Mouse (Mus musculus) right cerebral cortex, postnatal 36 days (tissue): ENCODE results near the gene Iqcf6.
"Not testable (repeated sequence)": the region's sequence is repeated elsewhere in the genome, so short reads cannot be mapped to it uniquely, and the experiment has no call there.

Source experiments
- DNase-seq, 2 experiments: peaks; one replicate each; pipeline ENCODE4 v3.0.0; 2022; ENCODE audit warnings: low spot score in 2 of 2, mixed read lengths in 1 of 2

Iqcf6 gene

GRCm38 (mm10) chr9:106626282-106626681 is at the start of gene Iqcf6:
TSS of gene Iqcf6 (plus strand) at chr9:106626582.
- DNase-seq = no peak

GRCm38 (mm10) chr9:106580016-106580415 is 46.4 kb upstream of the Iqcf6 start:
- no peak for DNase-seq

GRCm38 (mm10) chr9:106582552-106582951 is 43.8 kb upstream of the Iqcf6 start:
- no peak for DNase-seq

GRCm38 (mm10) chr9:106592158-106592557 is 34.2 kb upstream of the Iqcf6 start:
- no peak for DNase-seq

- not testable (repeated sequence) for DNase-seq
Observed at GRCm38 (mm10) chr9:106595402-106595801, 31.0 kb upstream of the Iqcf6 start.

GRCm38 (mm10) chr9:106595836-106596235 is 30.5 kb upstream of the Iqcf6 start:
- peak in 1 of 2 experiments; percentile 66 for DNase-seq

GRCm38 (mm10) chr9:106598466-106598865 is 27.9 kb upstream of the Iqcf6 start:
- DNase-seq = no peak

- no peak for DNase-seq
Observed at GRCm38 (mm10) chr9:106600546-106600945, 25.8 kb upstream of the Iqcf6 start.

GRCm38 (mm10) chr9:106610727-106611126 is 15.7 kb upstream of the Iqcf6 start:
- no peak for DNase-seq

- no peak for DNase-seq
Observed at GRCm38 (mm10) chr9:106613951-106614350, 12.4 kb upstream of the Iqcf6 start.

- DNase-seq = no peak
Observed at GRCm38 (mm10) chr9:106614616-106615015, 11.8 kb upstream of the Iqcf6 start.

- no peak for DNase-seq
Observed at GRCm38 (mm10) chr9:106616306-106616705, 10.1 kb upstream of the Iqcf6 start.

- no peak for DNase-seq
Observed at GRCm38 (mm10) chr9:106617496-106617895, 8.9 kb upstream of the Iqcf6 start.

GRCm38 (mm10) chr9:106627796-106628195 is 1.4 kb downstream of the Iqcf6 start:
- not testable (repeated sequence) for DNase-seq

- no peak for DNase-seq
Observed at GRCm38 (mm10) chr9:106632185-106632584, 5.8 kb downstream of the Iqcf6 start.

GRCm38 (mm10) chr9:106638154-106638553 is 11.8 kb downstream of the Iqcf6 start:
- DNase-seq = no peak

- DNase-seq = no peak
Observed at GRCm38 (mm10) chr9:106641346-106641745, 15.0 kb downstream of the Iqcf6 start.

- DNase-seq = peak; percentile 59 to 62
Observed at GRCm38 (mm10) chr9:106643128-106643527, 16.7 kb downstream of the Iqcf6 start.

- DNase-seq = no peak
Observed at GRCm38 (mm10) chr9:106643787-106644186, 17.4 kb downstream of the Iqcf6 start.

- no peak for DNase-seq
Observed at GRCm38 (mm10) chr9:106645684-106646271, 19.4 kb downstream of the Iqcf6 start.

- DNase-seq = no peak
Observed at GRCm38 (mm10) chr9:106647226-106647625, 20.8 kb downstream of the Iqcf6 start.

GRCm38 (mm10) chr9:106652720-106653119 is 26.3 kb downstream of the Iqcf6 start:
- DNase-seq = no peak

- DNase-seq = no peak
Observed at GRCm38 (mm10) chr9:106655884-106656720, 29.7 kb downstream of the Iqcf6 start, which contains the start of gene Grm2. TSS of gene Grm2 (minus strand) at chr9:106656082.
